Mouse (Mus musculus): ENCODE data around the gene Rheb.

DNA sequence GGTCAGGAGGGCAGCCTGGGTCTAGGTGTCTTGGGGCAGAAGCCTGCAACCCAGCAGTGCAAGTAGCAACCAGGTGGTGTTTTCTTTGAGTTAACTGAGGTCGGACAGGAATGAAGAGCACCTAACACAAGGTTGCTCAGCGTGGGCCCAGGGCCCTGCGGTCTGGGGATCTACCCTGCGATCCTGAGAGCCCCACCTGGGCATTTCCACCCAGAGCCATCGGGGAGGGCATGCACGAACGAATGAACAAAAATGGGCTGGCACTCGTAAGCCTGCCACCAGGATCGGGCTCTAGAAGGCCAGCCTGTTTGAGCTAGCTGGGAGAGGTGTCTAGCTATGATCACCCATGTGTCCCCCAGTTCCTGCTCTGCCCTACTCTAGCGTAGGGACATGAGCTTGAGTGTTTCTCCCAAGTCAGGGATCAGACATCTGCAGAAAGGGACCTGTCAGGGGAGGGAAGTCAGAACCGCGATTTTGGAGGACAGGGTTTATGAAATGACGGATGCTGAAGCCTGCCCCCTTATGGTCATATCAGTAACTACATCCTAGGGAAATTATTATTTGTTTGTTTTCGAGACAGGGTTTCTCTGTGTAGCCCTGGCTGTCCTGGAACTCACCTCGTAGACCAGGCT, 62.4 kb downstream of the Rheb start:
- TF ChIP-seq HCFC1 (IDR thresholded peaks at IDR 0.05; ENCODE audit: borderline replicate concordance, insufficient read depth, low read length), result no peak
- no peak for TF ChIP-seq ZNF384 (IDR thresholded peaks at IDR 0.05; ENCODE audit: low read depth, low read length)
- no peak for TF ChIP-seq MAFK (IDR thresholded peaks at IDR 0.05; ENCODE audit: insufficient read depth, low read depth, low read length)
- no peak for TF ChIP-seq CHD2 (IDR thresholded peaks at IDR 0.05; ENCODE audit: low read depth, low read length)
